Mouse (Mus musculus) stomach, postnatal 0 days (tissue): ENCODE measurements around the gene Prl4a1. TPM values are rescaled to one million over a fixed set of nuclear protein-coding genes. Genes with fewer than 3 reads are reported as not detected.
A peak's percentile ranks its signal among the peaks of the same experiment; 100 is the strongest.
"Not testable (repeated sequence)": the region's sequence is repeated elsewhere in the genome, so short reads cannot be mapped to it uniquely, and the experiment has no call there.

Experiments
- ATAC-seq: fragments of 200-750 bp; cut with Nextera tagmentation; 2 replicates; pipeline ENCODE4 v1.8.0; 2017; ENCODE audit not compliant: low FRiP score, low TSS enrichment
- DNase-seq: peaks from one replicate; pipeline ENCODE4 v3.0.0-alpha.2; 2016; ENCODE audit warnings: low spot score
- H3K27ac ChIP-seq: fragments of 300-500 bp; sonication (generic); replicated peaks from 2 replicates; pipeline ENCODE4 v1.5.1; 2014; ENCODE audit warnings: mild to moderate bottlenecking, control low read depth
- H3K27me3 ChIP-seq: fragments of 300-500 bp; sonication (generic); 2 replicates; pipeline ENCODE4 v1.6.1; 2014; ENCODE audit warnings: low read length; ENCODE audit not compliant: control insufficient read depth, insufficient read depth
- H3K36me3 ChIP-seq: fragments of 300-500 bp; sonication (generic); 2 replicates; pipeline ENCODE4 v1.6.1; 2014; ENCODE audit warnings: low read length, mixed read lengths; ENCODE audit not compliant: control insufficient read depth, insufficient read depth
- H3K4me1 ChIP-seq: fragments of 300-500 bp; sonication (generic); replicated peaks from 2 replicates; pipeline ENCODE4 v1.6.1; 2014; ENCODE audit warnings: antibody characterized with exemption; ENCODE audit not compliant: control insufficient read depth, insufficient read depth
- H3K4me2 ChIP-seq: fragments of 300-500 bp; sonication (generic); replicated peaks from 2 replicates; pipeline ENCODE4 v1.6.1; 2014; ENCODE audit warnings: low read depth, mild to moderate bottlenecking, control low read depth, moderate library complexity
- H3K4me3 ChIP-seq: fragments of 300-500 bp; sonication (generic); 2 replicates; pipeline ENCODE4 v1.5.1; 2014; ENCODE audit warnings: low read depth, low read length, control low read depth
- H3K9ac ChIP-seq: fragments of 300-500 bp; sonication (generic); 2 replicates; pipeline ENCODE4 v1.6.1; 2014; ENCODE audit warnings: mild to moderate bottlenecking, low read length, control low read depth, mixed read lengths
- H3K9me3 ChIP-seq: fragments of 300-500 bp; sonication (generic); 2 replicates; pipeline ENCODE4 v1.6.1; 2016; ENCODE audit warnings: low read length; ENCODE audit not compliant: control insufficient read depth
- CTCF ChIP-seq: IDR thresholded peaks from 2 replicates; pipeline ENCODE4 v1.5.1; 2016; ENCODE audit warnings: antibody characterized with exemption, low read depth, mild to moderate bottlenecking, moderate library complexity
- EP300 ChIP-seq: optimal IDR thresholded peaks from 2 replicates; pipeline ENCODE3; 2016; ENCODE audit warnings: antibody characterized with exemption
- WGBS: fragments of 180-500 bp; shearing (Covaris S2); extraction: QIAGEN DNeasy Blood & Tissue Kit; methylation state at CpG from one replicate; pipeline ENCODE4 v1.1.7; 2014; 5-methylcytosine and 5-hydroxymethylcytosine counted together
- polyA plus RNA-seq: library from polyadenylated mRNA; unstranded; fragments of >200 nt; fragmentation: Nextera tagmentation; extraction: Ambion mirVana; gene quantifications from 2 replicates; pipeline ENCODE4 v1.2.1, GENCODE M21; 2015

Gene Prl4a1
- polyA plus RNA-seq: not detected in 2 replicates

DNA sequence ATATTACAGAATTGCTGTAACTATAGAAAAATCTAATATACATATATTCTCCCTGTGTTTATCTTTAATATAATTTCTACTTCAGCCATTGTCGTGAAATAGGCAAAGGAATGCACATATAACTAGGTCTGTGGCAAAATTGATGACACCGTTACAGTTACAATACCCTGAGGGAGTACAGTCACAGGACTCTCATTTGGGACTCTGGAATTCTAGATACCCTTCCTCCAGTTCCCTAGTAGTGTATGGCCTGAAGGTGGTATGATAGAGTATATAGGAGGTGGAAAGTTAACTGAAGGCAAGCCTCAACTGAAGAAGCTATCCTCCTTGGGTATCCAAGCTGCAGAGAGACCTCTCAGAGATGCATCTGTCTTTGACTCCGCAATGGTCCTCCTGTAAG, at the start of gene Prl4a1:
Prl4a1 (plus strand) TSS at position 301 of the 400 bp plus-strand sequence.
- Histone ChIP-seq H3K27me3 (no peaks in the 10 kb centered on the region), H3K36me3 (no peaks in the 10 kb centered on the region), H3K4me1 (no peaks in the 10 kb centered on the region), H3K4me2 (no peak within 1 kb of the TSS), H3K27ac (no peak within 1 kb of the TSS), H3K9ac (no peak within 1 kb of the TSS), H3K9me3 (no peaks in the 10 kb centered on the region), H3K4me3 (no peak within 1 kb of the TSS)
- TF ChIP-seq CTCF (no peak), EP300 (no peak)
- ATAC-seq (no peak), DNase-seq (no peak)
- 89% methylated on average over 3 of the region's 3 CpGs for WGBS

DNA sequence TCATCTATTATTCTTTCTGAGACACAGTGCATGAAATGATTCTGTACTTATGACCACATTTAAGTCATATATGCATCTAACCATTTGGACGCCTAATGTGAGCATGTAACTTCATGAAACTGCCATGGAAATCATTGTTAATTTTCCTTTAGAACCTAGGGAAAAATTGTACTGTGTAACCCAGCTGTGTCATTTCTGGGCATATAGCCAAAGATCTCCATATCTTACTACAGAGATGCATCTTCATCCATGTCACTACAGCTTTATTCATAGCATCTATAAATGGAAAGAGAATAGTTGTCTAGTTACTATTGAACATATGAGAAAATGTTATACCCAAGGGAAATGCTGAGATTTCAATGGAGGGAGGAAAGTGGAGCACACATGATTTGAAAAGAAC, 43.1 kb upstream of the Prl4a1 start:
- Histone ChIP-seq H3K4me1 (no peaks in the 10 kb centered on the region), H3K9me3 (no peaks in the 10 kb centered on the region), H3K4me3 (no peak overlapping the region), H3K9ac (no peak overlapping the region), H3K27me3 (no peaks in the 10 kb centered on the region), H3K27ac (no peak overlapping the region), H3K36me3 (no peaks in the 10 kb centered on the region), H3K4me2 (no peak overlapping the region)
- no peak for TF ChIP-seq CTCF
- TF ChIP-seq EP300: no peak
- DNase-seq (no peak), ATAC-seq (no peak)
- WGBS: 63% methylated on average over 1 of the region's 1 CpGs

DNA sequence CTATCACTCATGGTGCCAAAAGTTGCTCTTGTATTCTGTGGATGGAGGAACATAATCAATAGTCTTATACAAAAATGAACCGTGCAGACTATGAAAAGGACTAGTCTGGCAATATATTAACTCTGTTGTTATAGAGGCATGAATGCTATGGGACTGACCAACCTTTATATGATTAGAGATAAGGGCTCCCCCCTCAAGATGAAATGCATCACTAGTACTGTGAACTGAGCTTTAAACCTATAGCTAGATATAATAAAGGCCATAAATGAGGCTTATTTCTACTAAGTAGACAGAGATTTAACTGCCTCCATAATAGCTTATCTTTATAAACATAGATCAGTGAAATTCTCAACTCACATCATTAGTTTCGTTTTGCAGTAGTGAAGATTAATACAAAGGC, 41.7 kb upstream of the Prl4a1 start:
- H3K4me1 ChIP-seq, H3K9me3 ChIP-seq, H3K36me3 ChIP-seq, ATAC-seq, H3K27ac ChIP-seq, DNase-seq, H3K27me3 ChIP-seq, H3K4me3 ChIP-seq, H3K9ac ChIP-seq, H3K4me2 ChIP-seq: not testable (repeated sequence)
- 57% methylated on average over 2 of the region's 2 CpGs for WGBS

GRCm38 (mm10) chr13:27977646-27978045, 38.4 kb upstream of the Prl4a1 start:
- H3K4me2 ChIP-seq: no peak overlapping the region
- ATAC-seq (no peak), DNase-seq (no peak)
- no peaks in the 10 kb centered on the region for H3K36me3 ChIP-seq
- H3K4me3 ChIP-seq: no peak overlapping the region
- no peak for TF ChIP-seq CTCF
- no peaks in the 10 kb centered on the region for H3K9me3 ChIP-seq
- H3K9ac ChIP-seq: no peak overlapping the region
- H3K4me1 ChIP-seq: no peaks in the 10 kb centered on the region
- no peaks in the 10 kb centered on the region for H3K27me3 ChIP-seq
- no peak overlapping the region for H3K27ac ChIP-seq
- 90% methylated on average over 2 of the region's 2 CpGs for WGBS

DNA sequence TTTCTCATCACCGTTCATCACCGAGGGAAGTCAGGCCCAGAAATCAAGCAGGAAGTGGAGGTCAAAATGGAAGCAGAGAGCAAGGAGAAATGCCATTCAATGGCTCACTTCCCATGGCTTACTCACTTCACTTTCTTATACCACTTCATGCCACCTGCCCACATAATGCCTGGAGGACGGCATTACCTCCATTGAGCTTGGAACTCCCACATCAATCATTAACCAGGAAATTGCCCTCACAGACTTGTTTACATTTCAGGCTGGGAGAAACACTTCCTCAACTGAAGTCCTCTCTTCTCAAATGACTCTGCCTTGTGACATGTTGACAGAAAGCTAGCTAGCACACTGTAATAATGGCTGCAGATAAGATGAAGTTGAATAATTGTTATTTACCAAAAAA, 19.5 kb upstream of the Prl4a1 start:
- not testable (repeated sequence) for H3K9ac ChIP-seq, H3K9me3 ChIP-seq, H3K4me1 ChIP-seq, H3K4me3 ChIP-seq, H3K4me2 ChIP-seq, H3K27ac ChIP-seq, H3K27me3 ChIP-seq, H3K36me3 ChIP-seq
- peak; percentile 96 for ATAC-seq
- WGBS: 60% methylated on average over 3 of the region's 3 CpGs
- peak; percentile 30 for DNase-seq

DNA sequence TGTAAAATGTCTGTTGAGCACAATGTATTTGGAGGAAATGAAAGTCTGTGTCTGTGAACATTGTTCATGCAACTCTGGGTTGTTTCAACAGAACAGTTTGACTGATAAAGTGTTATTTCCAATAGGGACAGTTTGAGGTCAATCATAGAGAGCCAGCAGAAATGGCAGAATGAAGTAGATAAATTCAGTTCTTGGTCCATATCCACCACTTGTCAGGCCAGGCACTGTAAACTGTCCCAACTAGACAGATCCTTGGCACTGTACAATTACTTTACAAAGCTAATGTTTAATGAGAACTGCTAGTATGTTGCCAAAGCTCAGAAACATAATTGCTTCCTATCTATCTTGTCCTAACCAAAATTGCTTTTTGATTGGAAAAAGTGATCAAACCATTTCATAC, 13.3 kb downstream of the Prl4a1 start:
- no peak overlapping the region for H3K4me2 ChIP-seq
- H3K27me3 ChIP-seq: no peaks in the 10 kb centered on the region
- ATAC-seq (no peak), DNase-seq (no peak)
- H3K9ac ChIP-seq: no peak overlapping the region
- no peaks in the 10 kb centered on the region for H3K4me1 ChIP-seq
- H3K9me3 ChIP-seq: no peaks in the 10 kb centered on the region
- no peak overlapping the region for H3K4me3 ChIP-seq
- TF ChIP-seq CTCF (no peak), EP300 (no peak)
- H3K27ac ChIP-seq: no peak overlapping the region
- H3K36me3 ChIP-seq: no peaks in the 10 kb centered on the region
